In genomic region chr17:12154260-12154659, GRCm38 (mm10) we compare ENCODE assay signal across 30 mouse cellular contexts. TPM values are rescaled to one million over a fixed set of nuclear protein-coding genes. Genes with fewer than 3 reads are reported as not detected.
DNase-seq lines count a peak whose midpoint lies in the region; ATAC-seq and TF ChIP-seq lines count a peak whose summit lies in the region.
"Had no signal": no experiment of that assay in that cellular context is flagged by ENCODE, and none has a peak within 500 bp of the region (broad histone marks: within the 10 kb centered on the region; RNA-seq: fewer than 3 reads in every experiment).

No protein-coding gene starts in this region.

- TF ChIP-seq POLR2A in olfactory bulb, adult 2 months (IDR thresholded peaks at IDR 0.05; ENCODE audit: insufficient read depth, low read depth, low read length): no peak

- WGBS in limb, embryonic 15.5 days: 61% methylated on average over 2 of the region's 2 CpGs
- WGBS in limb, embryonic 10.5 days: 74% methylated on average over 2 of the region's 2 CpGs
- WGBS in olfactory bulb, adult 2 months: 83% methylated on average over 2 of the region's 2 CpGs

- H3K4me2 ChIP-seq in limb, embryonic 15.5 days: no peak overlapping the region
- H3K4me2 ChIP-seq: embryonic facial prominence, embryonic 15.5 days; heart, embryonic 12.5 days; heart, embryonic 15.5 days; hindbrain, embryonic 13.5 days had no signal

- H3K4me3 ChIP-seq in layer of hippocampus, adult 2 months: no peak overlapping the region
- H3K4me3 ChIP-seq in limb, embryonic 15.5 days: no peak overlapping the region
- no peak overlapping the region for H3K4me3 ChIP-seq in limb, embryonic 10.5 days
- H3K4me3 ChIP-seq in olfactory bulb, adult 2 months (ENCODE audit: insufficient read depth, low read depth, low read length): no peak overlapping the region
- H3K4me3 ChIP-seq: embryonic facial prominence, embryonic 15.5 days; gastrocnemius, adult 2 months; heart, embryonic 12.5 days; heart, embryonic 15.5 days; hindbrain, embryonic 10.5 days; hindbrain, embryonic 13.5 days had no signal

- H3K27me3 ChIP-seq in limb, embryonic 15.5 days: no peaks in the 10 kb centered on the region
- no peaks in the 10 kb centered on the region for H3K27me3 ChIP-seq in limb, embryonic 10.5 days (ENCODE audit: low read depth, poor library complexity, severe bottlenecking)
- H3K27me3 ChIP-seq: CH12.LX; embryonic facial prominence, embryonic 15.5 days; heart, embryonic 12.5 days; heart, embryonic 15.5 days; hindbrain, embryonic 13.5 days had no signal

- no peak for DNase-seq in layer of hippocampus, adult 2 months (ENCODE audit: low spot score in 2 of 2)
- no peak for DNase-seq in layer of hippocampus, postnatal 10 days (ENCODE audit: low spot score in 2 of 2)
- DNase-seq in limb, embryonic 10.5 days (ENCODE audit: low spot score): no peak
- peak; percentile 23 for DNase-seq in ZHBTc4 (ENCODE audit: low read depth, low spot score)
- no peak for DNase-seq in kidney, postnatal 14 days
- DNase-seq: adrenal gland, adult 8-10 months; adrenal gland, postnatal 25 days; B cell, adult 2 months; cerebellum, adult 11-12 months; cerebellum, adult 8-10 months; cerebellum, postnatal 36 days; embryo, embryonic 11 days; forebrain, postnatal 0 days; gastrocnemius, adult 2 months; gastrocnemius, postnatal 14 days; heart, adult 11 months; heart, postnatal 10 days; heart, postnatal 36 days had no signal

- peak overlapping the region; percentile 68 for H3K27ac ChIP-seq in layer of hippocampus, adult 2 months
- H3K27ac ChIP-seq in limb, embryonic 15.5 days: no peak overlapping the region
- H3K27ac ChIP-seq in limb, embryonic 10.5 days: no peak overlapping the region
- 0 out of 2 replicates have a peak overlapping the region, but pooled peaks have one; percentile 25 for H3K27ac ChIP-seq in olfactory bulb, adult 2 months (ENCODE audit: insufficient read depth, low read depth, low read length)
- H3K27ac ChIP-seq: embryonic facial prominence, embryonic 15.5 days; gastrocnemius, adult 2 months; heart, embryonic 15.5 days; hindbrain, embryonic 10.5 days; hindbrain, embryonic 13.5 days had no signal

- 0 out of 2 replicates have a peak, but pooled peaks have one; percentile 35 for ATAC-seq in limb, embryonic 15.5 days (ENCODE audit: insufficient number of reproducible peaks, low FRiP score, low TSS enrichment, low read depth)
- ATAC-seq: activated CD4-positive, CD25-positive, alpha-beta regulatory T cell, adult 4 months; forebrain, embryonic 14.5 days; forebrain, postnatal 0 days; hindbrain, embryonic 16.5 days had no signal

- H3K36me3 ChIP-seq in limb, embryonic 15.5 days: peaks cover 31% of the 10 kb centered on the region
- H3K36me3 ChIP-seq in limb, embryonic 10.5 days: peaks cover 76% of the 10 kb centered on the region
- H3K36me3 ChIP-seq: heart, embryonic 15.5 days had no signal

- H3K9me3 ChIP-seq in limb, embryonic 15.5 days: no peaks in the 10 kb centered on the region
- no peaks in the 10 kb centered on the region for H3K9me3 ChIP-seq in limb, embryonic 10.5 days (replicated peaks)
- H3K9me3 ChIP-seq: embryonic facial prominence, embryonic 15.5 days; G1E; heart, embryonic 12.5 days; heart, embryonic 15.5 days; hindbrain, embryonic 10.5 days; hindbrain, embryonic 13.5 days had no signal

- no peaks in the 10 kb centered on the region; the same call in 1 of the 2 replicates for H3K4me1 ChIP-seq in limb, embryonic 15.5 days
- H3K4me1 ChIP-seq in limb, embryonic 10.5 days: 0 out of 2 replicates have a peak, but pooled peaks cover 2% of the 10 kb centered on the region
- H3K4me1 ChIP-seq in olfactory bulb, adult 2 months (ENCODE audit: control insufficient read depth, insufficient read depth, low read length): peaks cover 21% of the 10 kb centered on the region
- H3K4me1 ChIP-seq: heart, embryonic 12.5 days; heart, embryonic 15.5 days had no signal

- TF ChIP-seq CTCF in layer of hippocampus, adult 2 months (conservative IDR thresholded peaks at IDR 0.05): no peak
- TF ChIP-seq CTCF in olfactory bulb, adult 2 months (IDR thresholded peaks at IDR 0.05; ENCODE audit: insufficient read depth, low read depth, low read length): no peak

- H3K9ac ChIP-seq in limb, embryonic 15.5 days: no peak overlapping the region
- H3K9ac ChIP-seq: embryonic facial prominence, embryonic 15.5 days; forebrain, postnatal 0 days; heart, embryonic 12.5 days; heart, embryonic 15.5 days; hindbrain, embryonic 13.5 days had no signal

RNA-seq across cellular contexts. Expression of gene Agpat4, which starts 35.8 kb away (rescaled TPM):
- total RNA-seq in layer of hippocampus, adult 2 months (2021): 10 to 100 TPM; 62.2 to 66.9 TPM
- total RNA-seq in layer of hippocampus, postnatal 10 days (2021): 10 to 100 TPM; 62.8 to 65.0 TPM
- polyA plus RNA-seq in limb, embryonic 15.5 days (2015; fragmentation: Nextera tagmentation; extraction: Ambion mirVana): 56.0 and 57.7 TPM in 2 replicates
- 37.4 and 38.2 TPM in 2 replicates for polyA plus RNA-seq in limb, embryonic 10.5 days (2016; fragmentation: Nextera tagmentation; extraction: Ambion mirVana)
- not detected in 2 replicates for polyA plus RNA-seq in olfactory bulb, adult 2 months (2012; ENCODE audit: insufficient read depth, insufficient read length, low replicate concordance, missing spikeins)

Comparison
In these comparisons a context has a peak if more than half of its experiments do, and no peak if none do; other contexts are left out.
1. H3K27ac ChIP-seq: peak in layer of hippocampus, adult 2 months (single experiment) and olfactory bulb, adult 2 months (single experiment); none in limb, embryonic 15.5 days (single experiment) and limb, embryonic 10.5 days (single experiment).